Mouse (Mus musculus) layer of hippocampus, postnatal 25 days (tissue): ENCODE data around the gene Gm21083. TPM values are rescaled to one million over a fixed set of nuclear protein-coding genes. Genes with fewer than 3 reads are reported as not detected.
A peak's percentile ranks its signal among the peaks of the same experiment; 100 is the strongest.
"Not testable (repeated sequence)": the region's sequence is repeated elsewhere in the genome, so short reads cannot be mapped to it uniquely, and the experiment has no call there.

Experiments
- DNase-seq, 2 experiments: peaks; one replicate each; pipeline ENCODE4 v3.0.0; 2022; ENCODE audit warnings: mixed read lengths in 2 of 2, low spot score in 1 of 2; ENCODE audit errors: extremely low spot score in 1 of 2
- total RNA-seq, 2 experiments: library from RNA; stranded (reverse); gene quantifications; 2 replicates each; pipeline ENCODE4 v1.2.3; 2021

Gene Gm21083
- not detected for total RNA-seq

DNA sequence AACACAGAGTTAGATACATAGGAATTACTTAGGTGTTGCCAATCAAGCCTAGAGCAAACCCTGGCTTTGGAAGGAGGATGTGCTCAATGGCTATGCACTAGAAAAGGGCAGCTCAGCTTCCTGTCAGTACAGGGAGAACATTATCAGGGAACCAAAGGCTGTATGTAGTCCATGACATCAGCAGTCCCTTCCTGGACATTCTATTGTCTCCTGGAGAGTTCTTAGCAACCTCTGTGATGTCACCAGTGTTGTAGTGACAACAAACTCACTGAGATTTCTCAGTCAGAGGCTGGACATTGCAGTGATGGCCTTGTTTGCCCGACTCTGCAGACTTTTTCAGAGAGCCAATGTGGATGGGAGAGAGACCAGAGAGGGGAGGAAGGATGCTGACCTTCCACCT, at the start of gene Gm21083:
TSS of gene Gm21083 (plus strand) at position 301 of the 400 bp plus-strand sequence.
- not testable (repeated sequence) for DNase-seq

DNA sequence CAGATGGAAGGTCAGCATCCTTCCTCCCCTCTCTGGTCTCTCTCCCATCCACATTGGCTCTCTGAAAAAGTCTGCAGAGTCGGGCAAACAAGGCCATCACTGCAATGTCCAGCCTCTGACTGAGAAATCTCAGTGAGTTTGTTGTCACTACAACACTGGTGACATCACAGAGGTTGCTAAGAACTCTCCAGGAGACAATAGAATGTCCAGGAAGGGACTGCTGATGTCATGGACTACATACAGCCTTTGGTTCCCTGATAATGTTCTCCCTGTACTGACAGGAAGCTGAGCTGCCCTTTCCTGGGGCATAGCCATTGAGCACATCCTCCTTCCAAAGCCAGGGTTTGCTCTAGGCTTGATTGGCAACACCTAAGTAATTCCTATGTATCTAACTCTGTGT, 48.0 kb upstream of the Gm21083 start, which contains the start of gene Gm21190:
TSS of gene Gm21190 (minus strand) at position 101 of the 400 bp plus-strand sequence.
- not testable (repeated sequence) for DNase-seq

DNA sequence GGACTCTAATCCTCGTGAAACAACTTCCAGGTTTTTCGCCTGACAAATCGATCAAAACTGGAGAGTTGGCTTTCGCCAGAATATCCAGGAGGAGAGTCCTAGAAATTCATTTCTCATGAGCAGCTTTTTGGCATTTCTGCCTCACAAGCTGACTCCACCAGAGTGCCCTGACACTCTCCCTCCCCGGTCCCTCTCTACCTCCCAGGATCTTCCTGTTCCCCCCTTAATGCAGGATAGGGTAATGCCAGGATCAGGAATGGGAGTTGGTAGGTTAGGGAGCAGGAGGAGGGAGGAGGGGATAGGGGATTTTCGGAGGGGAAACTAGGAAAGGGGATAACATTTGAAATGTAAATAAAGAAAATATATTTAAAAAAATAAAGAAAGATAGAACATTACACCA, 28.5 kb upstream of the Gm21083 start:
- DNase-seq: not testable (repeated sequence)

DNA sequence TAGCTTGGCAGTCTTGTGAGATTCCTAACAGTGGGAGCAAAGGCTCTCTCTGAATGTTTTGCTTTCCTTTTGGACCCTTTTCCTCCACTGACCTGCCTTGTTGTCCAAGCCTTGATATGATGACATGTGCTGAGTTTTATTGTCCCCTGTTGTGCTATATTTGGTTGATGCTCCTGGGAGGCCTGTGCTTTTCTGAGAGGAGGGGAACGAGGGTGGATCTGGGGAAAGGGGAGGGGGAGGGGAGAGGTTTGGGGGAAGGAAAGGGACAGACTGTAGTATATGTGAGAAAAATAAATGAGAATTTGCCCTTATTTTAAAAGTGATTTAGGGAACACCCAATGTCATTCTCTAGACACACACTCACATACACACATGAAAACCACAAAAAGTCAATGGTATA, 28.0 kb upstream of the Gm21083 start:
- not testable (repeated sequence) for DNase-seq

DNA sequence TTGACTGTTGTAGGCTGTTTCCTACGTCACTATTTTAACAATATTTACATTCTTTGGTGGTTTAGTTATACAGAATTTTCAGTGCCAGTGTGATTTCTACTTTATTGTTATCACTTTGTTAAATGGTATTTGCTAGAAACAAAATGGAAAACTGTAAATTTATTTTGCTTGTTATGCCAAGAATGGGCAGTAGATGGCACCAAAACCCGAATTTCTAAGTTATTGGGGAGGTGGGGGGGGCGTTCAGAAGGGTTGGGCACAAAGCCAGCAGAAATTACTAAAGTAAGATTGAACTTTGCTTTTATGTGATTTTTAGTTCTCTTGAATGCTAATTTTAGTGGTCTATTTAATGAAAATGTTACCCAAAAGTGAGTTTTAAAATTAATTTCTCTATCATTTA, 27.5 kb upstream of the Gm21083 start:
- peak in 1 of 2 experiments; percentile 6 for DNase-seq

DNA sequence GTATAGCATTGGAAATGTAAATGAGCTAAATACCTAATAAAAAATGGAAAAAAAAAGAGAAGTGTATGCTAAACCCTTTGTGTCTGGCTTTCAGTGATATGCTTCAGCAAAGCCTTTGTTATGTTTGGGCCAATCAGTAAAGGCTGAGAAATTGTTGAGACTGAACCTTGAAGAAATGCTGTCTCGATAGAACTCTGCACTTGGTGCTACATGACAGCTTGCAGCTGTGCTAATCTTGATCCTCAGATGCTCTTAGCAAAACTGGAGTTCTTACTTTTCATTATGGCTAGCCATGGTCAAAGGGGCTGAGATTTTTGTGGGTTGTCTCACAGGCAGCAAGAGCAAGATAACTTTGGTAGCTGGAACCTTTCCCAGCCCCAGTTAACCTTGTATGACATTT, 18.5 kb upstream of the Gm21083 start:
- not testable (repeated sequence) for DNase-seq

DNA sequence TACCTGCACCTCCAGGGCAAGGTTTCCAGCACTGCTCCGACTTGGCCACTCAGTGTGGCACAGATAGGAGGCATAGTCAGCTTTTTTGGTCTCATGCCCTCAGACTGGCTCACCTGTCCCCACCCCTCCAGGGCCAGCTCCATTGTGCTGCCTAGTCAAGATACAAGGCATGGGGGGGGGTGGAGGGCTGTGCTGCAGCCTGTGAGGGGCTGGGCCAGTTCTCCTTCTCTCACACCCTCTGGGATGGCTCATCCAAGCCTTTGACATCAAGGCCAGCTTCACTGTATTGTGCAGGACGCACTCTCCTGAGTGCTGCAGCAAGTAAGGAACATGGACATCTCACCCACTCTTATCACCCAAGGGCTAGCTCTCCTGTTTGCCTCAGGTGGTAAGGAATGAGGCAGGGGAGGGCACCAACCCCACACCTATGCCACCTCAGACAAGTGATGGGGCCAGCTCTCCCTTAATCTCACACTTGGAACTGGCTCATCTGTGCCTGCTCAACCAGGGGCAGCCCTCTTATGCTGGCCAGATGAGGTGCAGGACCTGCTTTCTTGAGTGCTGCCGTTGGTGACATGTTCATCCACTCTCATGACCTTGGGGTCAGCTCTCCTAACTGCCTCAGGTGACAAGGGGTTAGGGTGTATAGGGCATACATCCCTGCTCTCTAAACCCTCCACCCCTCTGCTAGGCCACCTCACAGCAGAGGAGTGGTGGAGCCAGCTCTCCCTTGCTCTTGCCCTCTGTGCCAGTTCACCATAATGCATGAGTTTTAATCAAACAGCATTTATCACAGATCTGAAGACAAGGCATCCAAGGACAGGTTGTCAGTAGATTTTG, 15.5 kb upstream of the Gm21083 start:
- not testable (repeated sequence) for DNase-seq

DNA sequence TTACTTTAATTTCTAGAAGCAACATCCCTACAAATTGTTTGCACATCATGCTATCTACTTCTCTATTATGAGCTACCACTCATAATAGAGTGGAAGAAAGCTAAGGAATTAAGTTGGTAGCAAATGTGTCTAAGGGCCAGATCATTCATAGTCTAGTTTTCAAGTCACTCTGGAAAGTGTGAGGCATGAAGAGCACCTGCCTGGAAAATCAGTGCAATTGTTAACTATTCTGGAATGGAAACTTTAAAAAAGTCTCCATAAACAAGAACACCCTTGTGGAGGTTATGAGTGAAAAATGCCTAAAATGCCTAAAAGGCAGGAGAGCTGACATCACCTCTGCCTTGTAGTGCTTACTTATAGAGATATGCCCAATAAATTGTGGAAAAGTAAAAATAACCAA, 3.4 kb upstream of the Gm21083 start:
- DNase-seq: not testable (repeated sequence)

DNA sequence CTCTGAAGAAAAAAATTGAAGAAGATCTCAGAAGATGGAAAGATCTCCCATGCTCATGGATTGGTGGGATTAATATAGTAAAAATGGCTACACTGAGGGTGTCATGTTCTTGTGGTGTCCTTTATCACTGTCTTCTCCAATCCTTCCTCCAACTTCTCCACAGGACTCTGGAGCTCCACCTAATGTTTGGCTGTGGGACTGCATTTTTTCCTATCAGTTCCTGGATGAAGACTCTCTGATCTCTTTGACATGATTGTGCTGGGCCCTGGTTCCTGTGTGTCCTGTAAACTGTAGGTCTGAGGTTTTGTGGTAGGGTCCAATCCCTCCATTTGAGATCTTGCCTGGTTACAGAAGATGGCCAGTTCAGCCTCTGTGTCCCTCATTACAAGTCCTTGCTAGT, 9.2 kb downstream of the Gm21083 start:
- DNase-seq: peak in 1 of 2 experiments; percentile 45

DNA sequence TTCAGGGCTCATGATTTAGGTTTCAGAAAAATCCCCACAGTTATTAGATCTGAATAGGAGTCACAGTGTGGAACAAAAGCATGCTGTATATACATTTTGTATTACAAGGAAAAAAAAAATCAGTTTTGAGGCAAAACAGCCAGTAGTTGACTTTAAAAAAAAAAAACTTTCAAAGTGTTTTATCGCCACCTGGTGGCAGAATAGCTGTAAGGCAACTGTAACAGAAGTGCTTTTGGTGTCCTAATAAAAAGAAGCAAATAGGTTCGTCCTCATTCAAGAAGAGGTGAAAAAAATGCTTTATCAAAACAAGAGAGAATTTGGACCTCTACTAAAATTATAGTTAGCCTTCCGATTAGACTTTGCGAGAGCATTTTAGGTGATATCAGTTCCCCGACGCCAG, 11.2 kb downstream of the Gm21083 start:
- peak in 1 of 2 experiments; percentile 5 for DNase-seq

DNA sequence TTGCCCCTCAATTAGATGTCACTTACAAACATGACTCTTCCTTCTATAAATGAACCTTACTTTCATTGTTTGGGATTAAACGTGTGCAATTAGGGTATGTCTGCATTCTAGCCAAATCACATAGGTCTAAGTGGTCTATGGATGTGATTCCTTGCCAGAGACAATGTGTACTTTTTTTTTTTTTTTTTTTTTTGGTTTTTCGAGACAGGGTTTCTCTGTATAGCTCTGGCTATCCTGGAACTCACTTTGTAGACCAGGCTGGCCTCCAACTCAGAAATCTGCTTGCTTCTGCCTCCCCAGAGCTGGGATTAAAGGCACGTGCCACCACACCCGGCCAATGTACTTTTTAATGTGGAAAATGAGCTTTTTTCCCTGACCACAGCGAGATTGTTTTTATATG, 13.5 kb downstream of the Gm21083 start:
- DNase-seq: not testable (repeated sequence)

DNA sequence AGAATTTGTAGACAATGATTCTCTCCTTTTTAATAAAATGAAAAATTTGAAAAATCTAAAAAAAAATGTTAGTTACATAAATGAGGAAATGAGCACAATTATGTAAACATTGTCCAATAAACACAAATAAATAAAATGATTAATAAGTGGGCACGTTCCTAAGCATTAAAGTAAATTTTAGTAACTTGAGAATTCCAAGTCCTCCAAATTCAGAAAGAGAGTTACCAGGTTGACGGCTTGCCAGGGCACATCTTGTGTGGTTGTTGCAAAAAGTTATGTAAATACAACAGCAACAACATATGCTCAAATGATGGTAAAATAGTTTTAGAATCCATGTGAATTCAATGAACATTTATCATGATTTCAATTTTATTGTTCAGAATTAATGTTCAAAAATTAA, 14.4 kb downstream of the Gm21083 start:
- DNase-seq: not testable (repeated sequence)

DNA sequence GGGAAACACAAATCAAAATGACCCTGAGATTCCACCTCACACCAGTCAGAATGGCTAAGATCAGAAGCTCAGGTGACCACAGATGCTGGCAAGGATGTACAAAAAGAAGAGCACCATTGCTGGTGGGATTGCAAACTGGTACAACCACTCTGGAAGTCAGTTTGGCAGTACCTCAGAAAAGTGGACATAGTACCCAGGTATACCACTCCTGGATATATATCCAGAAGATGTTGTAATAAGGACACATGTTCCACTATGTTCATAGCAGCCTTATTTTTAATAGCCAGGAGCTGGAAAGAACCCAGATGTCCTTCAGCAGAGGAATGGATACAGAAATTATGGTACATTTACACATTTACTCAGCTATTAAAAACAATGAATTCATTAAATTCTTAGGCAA, 21.7 kb downstream of the Gm21083 start:
- DNase-seq: not testable (repeated sequence)

DNA sequence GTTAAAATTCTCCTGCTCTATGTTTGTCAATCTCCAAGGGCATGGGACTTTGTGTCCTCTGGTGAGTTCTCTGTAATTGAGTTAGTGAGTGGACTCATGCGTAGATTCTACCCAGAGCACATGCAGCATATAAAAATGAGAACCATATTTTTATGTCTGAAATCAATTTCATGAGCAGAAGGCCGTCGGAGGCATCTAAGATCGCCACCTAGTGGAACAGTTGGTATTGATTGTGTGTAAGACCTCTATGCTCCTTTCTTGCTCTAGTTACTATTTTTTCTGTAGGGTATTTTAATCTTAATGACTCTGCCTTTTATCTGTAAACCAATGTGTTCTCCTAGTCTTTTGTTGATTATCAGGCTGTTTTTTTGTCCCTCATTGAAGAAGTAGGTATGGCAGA, 23.2 kb downstream of the Gm21083 start:
- peak in 1 of 2 experiments; percentile 6 for DNase-seq

DNA sequence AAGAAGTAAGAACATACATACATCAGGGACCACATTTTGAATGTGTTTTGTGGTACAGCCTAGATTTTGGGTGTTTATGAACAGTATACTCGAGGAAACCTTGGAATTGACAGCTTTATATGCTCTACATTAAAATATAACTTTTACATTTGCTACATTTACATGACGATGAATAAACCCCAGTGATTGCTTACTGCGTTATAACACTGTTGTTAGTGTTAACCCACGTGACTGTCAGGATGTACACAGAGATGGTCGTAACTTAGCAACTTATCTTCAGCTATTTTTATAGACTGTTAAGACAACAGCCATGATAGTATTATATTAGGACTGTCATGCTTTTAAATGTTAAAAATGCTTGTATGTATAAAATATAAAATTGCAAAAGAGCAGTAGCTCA, 24.3 kb downstream of the Gm21083 start:
- DNase-seq: not testable (repeated sequence)

DNA sequence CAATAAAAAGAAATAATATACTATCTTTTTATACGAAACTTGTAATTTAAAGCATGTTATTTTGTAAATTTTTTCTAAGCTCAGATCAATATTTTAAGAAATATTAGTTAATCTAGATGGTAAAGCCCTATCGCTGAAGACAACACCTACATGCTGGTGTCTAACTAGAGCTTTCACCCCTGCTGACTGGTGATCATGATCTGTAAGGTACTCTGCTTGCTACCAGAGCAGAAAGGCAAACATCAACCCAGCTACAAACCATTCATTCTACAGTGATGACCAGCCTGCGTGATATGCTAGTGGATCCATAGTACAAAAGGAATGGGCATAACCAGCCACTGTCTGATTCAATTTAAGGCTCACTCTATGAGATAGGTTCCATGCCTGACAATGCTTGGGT, 24.8 kb downstream of the Gm21083 start:
- DNase-seq: not testable (repeated sequence)

DNA sequence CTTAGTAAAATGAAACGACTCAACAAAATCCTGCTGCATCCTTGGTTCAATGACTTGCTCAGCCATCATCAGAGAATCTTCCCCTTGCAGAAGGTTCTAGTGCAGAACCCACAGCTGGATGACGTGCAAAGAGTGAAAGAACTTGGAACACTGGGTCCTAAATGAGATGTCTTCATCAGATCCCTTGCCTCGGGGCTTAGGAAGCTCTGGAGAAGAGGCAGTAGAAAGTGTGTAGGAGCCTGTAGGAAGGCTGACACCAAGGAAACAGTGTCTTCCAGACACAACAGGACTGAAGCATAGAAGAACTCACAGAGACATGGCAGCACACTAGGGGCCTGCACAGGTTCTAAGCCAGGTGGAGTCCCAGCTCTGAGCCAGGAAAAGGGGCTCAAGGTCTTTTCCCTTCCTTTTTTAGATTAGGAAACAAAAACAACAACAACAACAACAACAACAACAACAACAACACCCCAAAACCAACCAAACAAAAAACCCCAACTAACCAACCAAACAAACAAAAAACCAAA, 25.4 kb downstream of the Gm21083 start:
- not testable (repeated sequence) for DNase-seq

DNA sequence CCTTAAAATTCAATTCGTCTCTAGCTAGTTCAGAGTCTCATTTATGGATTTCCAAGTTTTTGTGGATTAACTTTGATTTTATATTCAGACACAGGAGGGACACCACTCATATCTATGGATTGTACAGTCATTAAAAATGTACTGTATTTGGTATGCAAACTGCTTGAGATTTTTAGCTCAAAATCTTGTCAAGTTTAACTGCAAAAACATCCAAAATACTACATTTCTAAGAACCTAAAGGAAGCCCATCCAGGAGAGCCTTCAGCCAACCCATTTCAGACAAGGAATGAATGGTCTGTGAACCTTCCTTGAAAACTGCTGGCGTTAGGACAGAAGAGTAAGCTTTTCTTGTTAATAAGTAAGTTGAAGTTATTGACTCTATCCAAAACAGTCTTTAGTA, 25.9 kb downstream of the Gm21083 start:
- not testable (repeated sequence) for DNase-seq

DNA sequence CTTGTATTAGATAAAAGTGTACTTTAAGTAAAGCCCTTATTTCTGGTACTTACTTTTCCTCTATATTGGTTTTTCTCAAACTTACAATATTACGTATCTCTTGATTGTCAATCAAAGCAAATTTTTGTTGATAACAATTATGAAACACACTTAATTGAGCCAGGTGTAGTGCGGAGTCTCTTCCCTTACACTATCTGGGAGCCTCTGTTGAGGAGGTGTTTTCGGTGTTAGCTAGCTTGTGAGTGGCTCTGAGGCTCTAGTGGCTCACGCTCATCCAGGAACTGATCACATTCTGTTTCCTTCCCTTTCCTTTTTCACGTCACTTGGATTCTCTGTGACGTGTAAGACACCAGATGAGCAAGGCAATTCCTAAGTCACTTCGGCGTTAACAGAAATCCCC, 26.5 kb downstream of the Gm21083 start:
- not testable (repeated sequence) for DNase-seq

DNA sequence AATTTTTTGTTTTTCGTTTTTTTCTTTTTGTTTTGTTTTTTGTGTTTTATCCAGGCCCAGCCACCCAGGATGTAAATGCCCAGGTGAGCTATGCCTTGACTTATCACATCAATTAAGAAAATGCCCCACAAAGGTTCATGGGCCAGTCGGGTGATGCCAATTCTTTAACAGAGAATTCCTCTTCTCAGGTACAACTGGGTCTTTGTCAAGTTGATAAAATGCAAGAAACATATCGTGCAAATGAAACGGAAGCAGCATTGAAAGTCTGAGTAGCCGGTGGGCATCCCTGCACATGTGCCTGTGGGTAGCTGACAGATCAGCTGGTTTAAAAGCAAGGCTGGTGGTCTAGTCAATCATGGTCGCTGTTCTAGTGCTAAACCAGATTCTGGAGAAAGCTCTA, 29.5 kb downstream of the Gm21083 start:
- not testable (repeated sequence) for DNase-seq

DNA sequence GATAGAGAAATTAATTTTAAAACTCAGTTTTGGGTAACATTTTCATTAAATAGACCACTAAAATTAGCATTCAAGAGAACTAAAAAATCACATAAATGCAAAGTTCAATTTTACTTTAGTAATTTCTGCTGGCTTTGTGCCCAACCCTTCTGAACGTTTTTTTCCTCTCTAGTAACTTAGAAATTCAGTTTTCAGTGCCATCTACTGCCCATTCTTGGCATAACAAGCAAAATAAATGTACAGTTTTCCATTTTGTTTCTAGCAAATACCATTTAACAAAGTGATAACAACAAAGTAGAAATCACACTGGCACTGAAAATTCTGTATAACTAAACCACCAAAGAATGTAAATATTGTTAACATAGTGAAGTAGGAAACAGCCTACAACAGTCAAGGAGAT, 33.6 kb downstream of the Gm21083 start:
- DNase-seq: peak in 1 of 2 experiments; percentile 3

DNA sequence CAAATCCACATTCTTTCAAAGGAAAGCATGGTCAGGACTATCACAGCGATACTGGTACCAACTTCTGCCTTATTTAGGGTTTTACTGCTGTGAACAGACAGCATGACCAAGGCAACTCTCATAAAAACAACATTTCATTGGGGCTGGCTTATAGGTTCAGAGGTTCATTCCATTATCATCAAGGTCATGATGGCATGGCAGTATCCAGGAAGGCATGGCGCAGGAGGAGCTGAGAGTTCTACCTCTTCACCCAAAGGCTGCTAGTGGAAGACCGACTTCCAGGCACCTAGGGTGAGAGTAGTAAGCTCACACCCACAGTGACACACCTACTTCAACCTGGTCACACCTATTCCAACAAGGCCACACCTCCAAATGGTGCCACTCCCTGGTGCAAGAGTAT, 39.1 kb downstream of the Gm21083 start:
- not testable (repeated sequence) for DNase-seq
